8 mouse cellular contexts compared by ENCODE assay signal in genomic region chr14:31604916-31605315, GRCm38 (mm10). TPM values are rescaled to one million over a fixed set of nuclear protein-coding genes. Genes with fewer than 3 reads are reported as not detected.
DNase-seq lines count a peak whose midpoint lies in the region.

No protein-coding gene starts in this region.

- intact Hi-C loops in heart, postnatal 36 days (cut with DNase I): loop anchor here (1.0 to 2.0 kb wide), 2 partner anchors 86 to 110 kb away; partner anchors contain the start of genes Eaf1 and Mettl6

- DNase-seq in gastrocnemius, adult 18-20 months (ENCODE audit: low spot score): peak; percentile 11
- no peak for DNase-seq in gastrocnemius, adult 8-10 months (ENCODE audit: low spot score in 2 of 2)
- DNase-seq in ovary, postnatal 14 days (ENCODE audit: low spot score): peak; percentile 19
- DNase-seq in ovary, postnatal 10 days (ENCODE audit: low spot score): no peak
- DNase-seq in heart, postnatal 36 days: peak; percentile 15 to 19
- peak; percentile 64 for DNase-seq in thymus, postnatal 25 days
- no peak for DNase-seq in ovary, postnatal 36 days (ENCODE audit: low spot score)
- no peak for DNase-seq in right cerebral cortex, postnatal 4 days

RNA-seq across cellular contexts. Expression of gene Colq, which starts 13.8 kb away (rescaled TPM):
- 1 to 10 TPM; 6.4 to 7.2 TPM for total RNA-seq in gastrocnemius, adult 18-20 months (2021)
- 1 to 10 TPM; 5.7 to 7.2 (median 6.1) TPM for total RNA-seq in gastrocnemius, adult 8-10 months (2022)
- 1 to 10 TPM; 6.0 to 9.9 TPM for total RNA-seq in heart, postnatal 36 days (2021)

RNA-seq across cellular contexts. Expression of gene Gm49387, which starts 35.8 kb away (rescaled TPM):
- not detected for total RNA-seq in gastrocnemius, adult 18-20 months (2021)
- total RNA-seq in gastrocnemius, adult 8-10 months (2022): not detected
- 1 to 10 TPM in 1 of 2 experiments, under 1 TPM in 1; 0.33 to 1.7 TPM for total RNA-seq in heart, postnatal 36 days (2021)

RNA-seq across cellular contexts. Expression of gene Btd, which starts 35.9 kb away (rescaled TPM):
- 1 to 10 TPM; 3.7 to 4.6 TPM for total RNA-seq in gastrocnemius, adult 18-20 months (2021)
- total RNA-seq in gastrocnemius, adult 8-10 months (2022): 1 to 10 TPM; 3.6 to 5.5 (median 4.4) TPM
- 10 to 100 TPM in 1 of 2 experiments, 1 to 10 TPM in 1; 9.3 to 12.3 TPM for total RNA-seq in heart, postnatal 36 days (2021)

RNA-seq across cellular contexts. Expression of gene Hacl1, which starts 36.2 kb away (rescaled TPM):
- 10 to 100 TPM; 10.3 to 11.3 TPM for total RNA-seq in gastrocnemius, adult 18-20 months (2021)
- total RNA-seq in gastrocnemius, adult 8-10 months (2022): 1 to 10 TPM; 5.9 to 7.6 (median 6.4) TPM
- 10 to 100 TPM; 12.2 to 12.7 TPM for total RNA-seq in heart, postnatal 36 days (2021)

Comparison
In these comparisons a context has a peak if more than half of its experiments do, and no peak if none do; other contexts are left out.
1. DNase-seq: peak in gastrocnemius, adult 18-20 months (single experiment), ovary, postnatal 14 days (single experiment), heart, postnatal 36 days (2 of 2) and thymus, postnatal 25 days (single experiment); none in gastrocnemius, adult 8-10 months (0 of 2), ovary, postnatal 10 days (single experiment), ovary, postnatal 36 days (single experiment) and right cerebral cortex, postnatal 4 days (single experiment).